Mouse (Mus musculus): ENCODE measurements around the gene Lman2. TPM values are rescaled to one million over a fixed set of nuclear protein-coding genes. Genes with fewer than 3 reads are reported as not detected.

Gene Lman2
- total and polyA plus RNA-seq, 2 experiments from 2014 or later, result 37.0 to 60.7 TPM

GRCm38 (mm10) chr13:55391626-55392029, 29.0 kb upstream of the Lman2 start:
- TF ChIP-seq CTCF (IDR thresholded peaks at IDR 0.05; ENCODE audit: low read depth), result no peak

GRCm38 (mm10) chr13:55390644-55391043, 28.1 kb upstream of the Lman2 start:
- no peak for TF ChIP-seq CTCF (IDR thresholded peaks at IDR 0.05; ENCODE audit: low read depth)
- no peak overlapping the region for H3K4me3 ChIP-seq (ENCODE audit: low read length)
- no peaks in the 10 kb centered on the region for H3K27me3 ChIP-seq (ENCODE audit: insufficient read depth, low read length)
- 79% methylated on average over 3 of the region's 3 CpGs for WGBS
- H3K36me3 ChIP-seq (ENCODE audit: insufficient read depth, low read length), result no peaks in the 10 kb centered on the region
- H3K4me2 ChIP-seq (ENCODE audit: low read depth, low read length), result no peak overlapping the region
- H3K27ac ChIP-seq, result no peak overlapping the region
- H3K9me3 ChIP-seq (ENCODE audit: low read length), result no peaks in the 10 kb centered on the region
- H3K4me1 ChIP-seq (ENCODE audit: insufficient read depth, low read length), result no peaks in the 10 kb centered on the region
- no peak overlapping the region for H3K9ac ChIP-seq (replicated peaks; ENCODE audit: low read length)
- no peak for ATAC-seq
- DNase-seq (ENCODE audit: low spot score), result no peak

More at GRCm38 (mm10) chr13:55391626-55392029, 29.0 kb upstream of the Lman2 start:
- WGBS, result 83% methylated on average over 1 of the region's 1 CpGs
- H3K4me3 ChIP-seq (ENCODE audit: low read length), result no peak overlapping the region
- H3K27me3 ChIP-seq (ENCODE audit: insufficient read depth, low read length), result no peaks in the 10 kb centered on the region
- ATAC-seq (no peak), DNase-seq (ENCODE audit: low spot score) (no peak)
- no peaks in the 10 kb centered on the region for H3K36me3 ChIP-seq (ENCODE audit: insufficient read depth, low read length)
- H3K4me1 ChIP-seq (ENCODE audit: insufficient read depth, low read length), result no peaks in the 10 kb centered on the region
- H3K27ac ChIP-seq, result no peak overlapping the region
- H3K9me3 ChIP-seq (ENCODE audit: low read length), result no peaks in the 10 kb centered on the region
- no peak overlapping the region for H3K4me2 ChIP-seq (ENCODE audit: low read depth, low read length)
- no peak overlapping the region for H3K9ac ChIP-seq (replicated peaks; ENCODE audit: low read length)

GRCm38 (mm10) chr13:55381790-55382189, 19.2 kb upstream of the Lman2 start:
- no peak for TF ChIP-seq CTCF (IDR thresholded peaks at IDR 0.05; ENCODE audit: low read depth)
- Histone ChIP-seq H3K36me3 (ENCODE audit: insufficient read depth, low read length) (no peaks in the 10 kb centered on the region), H3K9me3 (ENCODE audit: low read length) (no peaks in the 10 kb centered on the region), H3K9ac (replicated peaks; ENCODE audit: low read length) (no peak overlapping the region), H3K4me1 (ENCODE audit: insufficient read depth, low read length) (no peaks in the 10 kb centered on the region), H3K4me2 (ENCODE audit: low read depth, low read length) (no peak overlapping the region), H3K27me3 (ENCODE audit: insufficient read depth, low read length) (peaks cover 21% of the 10 kb centered on the region), H3K4me3 (ENCODE audit: low read length) (no peak overlapping the region), H3K27ac (no peak overlapping the region)
- DNase-seq (ENCODE audit: low spot score), result no peak
- WGBS, result 86% methylated on average over 4 of the region's 4 CpGs
- ATAC-seq, result 0 out of 2 replicates have a peak, but pooled peaks have one; percentile 7

GRCm38 (mm10) chr13:55378907-55379580, 16.5 kb upstream of the Lman2 start:
- no peaks in the 10 kb centered on the region for H3K36me3 ChIP-seq (ENCODE audit: insufficient read depth, low read length)
- ATAC-seq (no peak), DNase-seq (ENCODE audit: low spot score) (no peak)
- H3K9ac ChIP-seq (replicated peaks; ENCODE audit: low read length), result no peak overlapping the region
- no peaks in the 10 kb centered on the region for H3K4me1 ChIP-seq (ENCODE audit: insufficient read depth, low read length)
- no peak overlapping the region for H3K4me2 ChIP-seq (ENCODE audit: low read depth, low read length)
- no peak overlapping the region for H3K27ac ChIP-seq
- H3K27me3 ChIP-seq (ENCODE audit: insufficient read depth, low read length), result peaks cover 21% of the 10 kb centered on the region
- TF ChIP-seq CTCF (IDR thresholded peaks at IDR 0.05; ENCODE audit: low read depth), result 0 out of 2 replicates have a peak, but pooled peaks have one; percentile 5
- H3K9me3 ChIP-seq (ENCODE audit: low read length), result no peaks in the 10 kb centered on the region
- 13% methylated on average over 26 of the region's 32 CpGs for WGBS
- H3K4me3 ChIP-seq (ENCODE audit: low read length), result no peak overlapping the region

- ATAC-seq (no peak), DNase-seq (ENCODE audit: low spot score) (peak; percentile 23)
- Histone ChIP-seq H3K9ac (replicated peaks; ENCODE audit: low read length) (no peak overlapping the region), H3K27ac (no peak overlapping the region), H3K4me1 (ENCODE audit: insufficient read depth, low read length) (no peaks in the 10 kb centered on the region), H3K27me3 (ENCODE audit: insufficient read depth, low read length) (peaks cover 20% of the 10 kb centered on the region), H3K9me3 (ENCODE audit: low read length) (no peaks in the 10 kb centered on the region), H3K4me2 (ENCODE audit: low read depth, low read length) (no peak overlapping the region), H3K4me3 (ENCODE audit: low read length) (no peak overlapping the region), H3K36me3 (ENCODE audit: insufficient read depth, low read length) (no peaks in the 10 kb centered on the region)
- no peak for TF ChIP-seq CTCF (IDR thresholded peaks at IDR 0.05; ENCODE audit: low read depth)
- 34% methylated on average over 2 of the region's 2 CpGs for WGBS
Observed at GRCm38 (mm10) chr13:55375877-55376276, 13.3 kb upstream of the Lman2 start.

GRCm38 (mm10) chr13:55374206-55374924, 11.8 kb upstream of the Lman2 start:
- H3K4me1 ChIP-seq (ENCODE audit: insufficient read depth, low read length), result no peaks in the 10 kb centered on the region
- H3K27ac ChIP-seq, result no peak overlapping the region
- no peak overlapping the region for H3K4me2 ChIP-seq (ENCODE audit: low read depth, low read length)
- ATAC-seq (no peak), DNase-seq (ENCODE audit: low spot score) (no peak)
- no peak overlapping the region for H3K4me3 ChIP-seq (ENCODE audit: low read length)
- H3K36me3 ChIP-seq (ENCODE audit: insufficient read depth, low read length), result no peaks in the 10 kb centered on the region
- TF ChIP-seq CTCF (IDR thresholded peaks at IDR 0.05; ENCODE audit: low read depth), result no peak
- no peaks in the 10 kb centered on the region for H3K9me3 ChIP-seq (ENCODE audit: low read length)
- H3K9ac ChIP-seq (replicated peaks; ENCODE audit: low read length), result no peak overlapping the region
- H3K27me3 ChIP-seq (ENCODE audit: insufficient read depth, low read length), result peaks cover 10% of the 10 kb centered on the region
- WGBS, result 67% methylated on average over 6 of the region's 6 CpGs

GRCm38 (mm10) chr13:55371740-55372139, 9.2 kb upstream of the Lman2 start:
- Histone ChIP-seq H3K4me3 (ENCODE audit: low read length) (no peak overlapping the region), H3K36me3 (ENCODE audit: insufficient read depth, low read length) (no peaks in the 10 kb centered on the region), H3K9ac (replicated peaks; ENCODE audit: low read length) (no peak overlapping the region), H3K4me1 (ENCODE audit: insufficient read depth, low read length) (no peaks in the 10 kb centered on the region), H3K27ac (no peak overlapping the region), H3K9me3 (ENCODE audit: low read length) (no peaks in the 10 kb centered on the region), H3K4me2 (ENCODE audit: low read depth, low read length) (no peak overlapping the region), H3K27me3 (ENCODE audit: insufficient read depth, low read length) (no peaks in the 10 kb centered on the region; the same call in 1 of the 2 replicates)
- DNase-seq (ENCODE audit: low spot score) (peak; percentile 14), ATAC-seq (no peak; the same call in none of the 2 replicates)
- WGBS, result 49% methylated on average over 5 of the region's 5 CpGs
- TF ChIP-seq CTCF (IDR thresholded peaks at IDR 0.05; ENCODE audit: low read depth), result no peak
